Mouse (Mus musculus) naive thymus-derived CD4-positive, alpha-beta T cell, adult 2 months (primary cell): Measurements from ENCODE around the gene Tedc1.

Experiments used
- DNase-seq: peaks from one replicate; pipeline ENCODE4 v3.0.0-alpha.2; 2011; ENCODE audit warnings: low read depth

Gene Tedc1

DNA sequence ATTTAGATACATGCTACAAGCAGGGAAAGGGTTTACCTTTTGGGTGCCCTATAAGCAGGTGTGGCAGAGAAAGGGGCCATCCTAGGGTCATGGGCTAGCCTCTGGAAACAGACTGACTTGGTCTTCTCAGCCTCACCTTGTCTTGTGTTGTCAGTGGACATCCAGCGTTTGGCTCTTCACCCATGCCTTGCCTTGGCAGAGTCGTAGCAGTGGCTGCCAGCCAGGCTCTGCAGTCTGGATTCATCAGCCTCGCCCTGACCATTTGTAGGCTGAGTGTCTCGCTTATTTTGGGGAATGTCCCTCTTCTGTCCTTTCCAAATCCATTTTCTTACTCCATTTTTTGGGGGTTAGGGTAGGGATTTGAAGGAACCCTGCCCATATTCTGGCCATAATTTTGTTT is 45.1 kb downstream of the Tedc1 start:
- DNase-seq: no peak

DNA sequence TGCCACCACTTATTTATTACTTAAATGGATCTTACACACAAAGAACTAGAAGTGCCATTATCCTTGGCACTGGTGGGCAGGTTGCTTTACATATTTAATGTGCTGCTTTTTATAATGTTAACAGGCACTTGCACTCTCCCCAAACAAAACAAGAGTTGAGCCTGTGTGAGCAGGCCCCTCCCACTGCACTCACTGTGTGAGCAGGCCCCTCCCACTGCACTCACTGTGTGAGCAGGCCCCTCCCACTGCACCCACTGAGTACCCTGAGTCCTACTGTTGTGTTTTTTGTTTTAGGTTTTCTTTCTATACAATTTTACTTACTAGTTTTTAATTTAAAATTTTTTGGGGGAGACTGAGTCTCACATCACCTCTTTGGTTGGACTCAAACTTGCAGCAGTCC is 45.8 kb downstream of the Tedc1 start:
- DNase-seq: no peak

DNA sequence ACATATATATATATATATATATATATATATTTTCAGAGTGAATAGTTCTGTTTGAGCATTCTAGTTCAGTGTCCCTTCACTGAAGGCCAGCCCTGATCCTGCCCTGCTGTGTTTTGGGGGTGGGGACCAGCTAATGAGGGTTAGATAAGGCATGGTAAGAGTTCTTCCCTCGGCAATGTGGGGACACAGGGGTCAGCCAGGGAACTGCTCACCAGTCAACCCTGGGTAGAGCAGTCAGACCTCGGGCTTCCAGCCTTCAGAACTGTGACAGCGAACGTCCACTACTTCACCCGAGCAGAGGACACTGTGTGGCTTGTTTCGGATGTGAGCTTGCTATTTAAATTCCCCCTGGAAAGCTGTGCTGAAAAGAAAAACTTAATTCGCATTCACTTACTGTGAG is 47.3 kb downstream of the Tedc1 start:
- DNase-seq: no peak

DNA sequence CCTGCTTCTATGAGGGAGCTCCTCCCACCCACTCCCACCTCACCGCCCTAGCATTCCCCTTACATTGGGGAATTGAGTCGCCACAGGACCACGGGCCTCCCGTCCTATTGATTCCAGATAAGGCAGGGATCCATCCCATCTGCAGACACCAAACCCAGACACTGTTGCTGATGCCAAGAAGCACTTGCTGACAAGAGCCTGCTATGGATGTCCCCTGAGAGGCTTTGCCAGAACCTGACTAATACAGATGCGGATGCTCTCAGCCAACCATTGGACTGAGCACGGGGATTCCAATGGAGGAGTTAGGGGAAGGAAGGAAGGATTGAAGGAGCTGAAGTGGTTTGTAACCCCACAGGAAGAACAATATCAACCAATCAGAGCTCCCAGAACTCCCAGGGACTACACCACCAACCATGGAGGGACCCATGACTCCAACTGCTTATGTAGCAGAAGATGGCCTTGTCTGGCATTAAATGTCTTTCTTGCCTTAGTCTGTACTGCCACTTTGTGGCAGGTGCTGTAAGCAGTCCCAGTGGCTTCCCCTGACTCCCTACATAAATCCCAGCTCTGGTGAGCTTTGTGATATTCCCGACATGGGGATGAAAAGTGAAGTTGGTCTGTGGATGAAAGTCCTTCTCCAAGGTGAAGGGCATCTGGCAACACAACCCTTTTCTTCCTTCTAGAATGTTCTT is 49.2 kb downstream of the Tedc1 start:
- no peak for DNase-seq

DNA sequence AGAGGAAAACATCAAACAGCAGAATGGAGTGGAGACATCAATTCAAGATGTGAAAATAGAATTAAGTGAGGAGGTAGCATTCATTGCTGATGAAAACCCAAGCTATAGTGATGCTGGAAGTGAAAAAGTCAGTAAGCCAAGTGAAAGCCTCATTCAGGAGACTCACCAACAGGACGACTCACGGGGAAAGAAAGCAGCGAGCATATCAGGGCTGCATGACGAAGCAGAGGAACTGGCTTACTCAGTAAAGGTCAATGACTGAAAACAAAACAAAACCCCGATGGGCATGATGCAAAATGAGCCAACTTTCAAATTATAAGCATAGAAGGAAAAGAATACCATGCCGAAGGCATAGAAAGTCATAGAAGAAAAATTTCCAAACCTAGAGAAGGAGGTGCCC is 51.5 kb downstream of the Tedc1 start:
- no peak for DNase-seq

DNA sequence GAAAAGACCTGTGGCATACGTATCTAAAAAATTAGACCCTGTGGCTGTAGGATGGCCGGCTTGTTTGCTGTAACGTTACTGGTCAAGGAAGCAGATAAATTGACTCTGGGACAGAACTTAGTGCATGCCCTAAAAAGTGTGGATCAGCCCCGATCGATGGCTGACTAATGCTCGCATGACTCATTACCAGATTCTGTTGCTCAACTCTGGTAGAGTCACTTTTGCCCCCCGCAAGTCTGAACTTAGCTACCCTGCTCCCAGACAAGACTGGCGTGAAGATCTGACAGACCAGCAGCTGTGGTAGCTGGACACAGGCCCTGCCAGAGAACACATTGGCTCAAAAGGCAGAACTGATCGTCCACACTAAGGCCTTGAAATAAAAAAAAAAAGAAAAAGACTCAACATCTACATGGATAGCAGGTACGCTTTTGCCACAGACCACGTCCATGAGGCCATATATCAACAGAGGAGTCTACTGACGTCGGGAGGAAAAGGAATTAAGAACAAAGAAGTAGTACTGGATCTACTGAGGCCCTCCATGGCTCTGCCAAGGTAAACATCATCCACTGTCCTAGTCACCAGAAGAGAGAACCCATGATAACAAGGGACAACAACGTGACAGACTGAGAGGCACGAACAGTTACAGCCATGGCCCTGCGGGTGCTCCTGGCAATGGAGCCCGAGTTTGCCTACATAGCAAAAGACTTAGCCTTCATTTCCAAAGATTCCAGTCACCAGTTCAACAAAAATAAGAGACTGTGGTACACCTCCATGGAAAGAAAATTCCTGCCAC is 54.6 kb downstream of the Tedc1 start:
- DNase-seq: no peak

DNA sequence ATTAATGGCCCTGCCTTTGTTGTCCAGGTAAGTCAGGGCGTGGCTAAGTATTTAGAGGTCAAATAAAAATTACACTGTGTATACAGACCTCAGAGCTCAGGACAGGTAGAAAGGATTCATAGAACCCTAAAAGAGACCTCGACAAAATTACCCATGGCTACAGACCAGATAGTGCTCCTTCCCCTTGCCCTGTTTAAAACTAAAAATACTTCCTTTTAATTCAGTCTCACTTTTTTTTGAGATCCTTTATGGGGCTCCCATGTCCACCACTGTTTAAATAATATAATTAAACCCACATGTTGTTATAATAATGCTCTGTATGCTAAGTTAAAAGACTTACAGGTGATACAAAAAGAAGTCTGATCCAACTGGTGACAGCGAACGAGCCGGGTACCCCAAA is 55.6 kb downstream of the Tedc1 start:
- DNase-seq: no peak

DNA sequence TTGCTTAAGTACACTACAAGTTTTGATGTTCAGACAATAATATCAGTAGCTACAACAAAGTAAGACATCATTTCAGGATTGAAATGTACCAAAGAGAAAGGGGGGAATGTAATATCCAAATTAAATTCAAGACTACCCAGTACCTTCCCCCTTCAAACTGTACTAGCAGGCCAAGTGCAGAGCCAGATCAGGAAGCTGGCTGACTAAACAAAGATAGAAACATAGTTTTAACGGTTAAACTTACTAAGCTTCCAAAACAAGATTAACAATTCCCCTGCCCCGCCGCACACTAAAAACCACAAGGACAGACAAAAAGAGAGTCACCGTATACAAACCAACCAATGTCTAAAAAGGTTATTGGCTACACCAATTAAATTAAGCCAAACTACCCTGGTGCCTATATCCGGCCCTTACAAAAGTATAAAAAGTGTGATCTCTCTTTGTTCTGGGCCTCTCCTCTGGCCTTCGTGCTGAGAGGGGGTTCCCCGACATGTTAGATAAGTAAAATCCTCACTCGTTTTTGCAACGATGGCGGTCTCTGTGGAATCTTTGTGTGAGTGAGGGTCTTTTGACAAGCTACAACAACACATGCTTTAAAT is 56.2 kb downstream of the Tedc1 start:
- DNase-seq: no peak

DNA sequence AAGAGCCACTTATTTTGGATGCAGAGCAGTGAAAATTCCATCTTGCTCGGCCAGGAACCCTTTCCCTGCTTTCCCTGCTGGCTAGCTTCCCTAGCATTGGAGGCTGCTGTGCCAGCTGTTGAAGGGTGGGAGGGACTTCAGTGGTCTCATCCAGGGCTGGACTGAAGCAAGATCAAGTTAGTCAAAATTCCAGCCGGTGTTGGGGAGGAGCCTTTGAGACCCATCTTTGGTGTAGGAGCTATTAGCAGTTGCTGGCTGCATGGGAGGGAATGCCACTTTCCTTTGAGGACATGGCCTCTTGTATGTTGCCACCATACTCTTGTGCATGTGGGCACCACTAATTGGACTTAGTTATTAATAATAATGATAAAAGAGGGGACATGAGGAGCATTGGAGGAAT is 57.0 kb downstream of the Tedc1 start:
- no peak for DNase-seq

DNA sequence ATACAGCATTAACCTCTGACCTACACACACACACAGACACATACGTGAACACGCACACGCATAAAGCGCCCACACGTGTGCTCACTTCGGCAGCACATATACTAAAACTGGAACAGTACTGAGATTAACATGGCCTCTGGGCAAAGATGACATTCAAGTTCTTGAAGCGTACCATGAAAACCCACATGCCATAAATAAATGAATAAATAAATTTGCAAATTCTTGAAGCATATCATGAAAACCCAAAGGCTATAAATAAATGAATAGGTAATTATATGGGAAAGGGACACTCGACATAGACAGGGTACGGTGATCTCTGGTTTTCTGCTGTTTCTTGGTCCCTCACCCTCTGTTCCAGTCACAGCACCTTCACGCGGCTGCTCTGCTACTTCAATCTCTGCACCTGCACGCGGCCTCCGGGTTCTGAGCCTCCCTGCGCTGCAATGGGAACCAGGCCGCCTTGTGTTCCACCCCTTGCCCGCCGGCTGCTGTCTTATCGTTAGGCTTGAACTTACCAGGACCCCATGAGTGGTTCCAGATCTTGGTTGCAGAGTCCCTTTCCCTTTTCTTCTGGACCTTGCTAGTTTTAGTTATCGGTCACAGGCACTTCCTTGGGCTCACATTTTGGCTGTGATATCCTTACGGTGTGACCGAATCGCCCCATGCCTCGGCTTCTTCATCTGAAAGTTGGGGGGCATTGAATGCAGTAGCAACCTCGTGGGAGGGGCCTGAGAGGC is 58.0 kb downstream of the Tedc1 start:
- no peak for DNase-seq

DNA sequence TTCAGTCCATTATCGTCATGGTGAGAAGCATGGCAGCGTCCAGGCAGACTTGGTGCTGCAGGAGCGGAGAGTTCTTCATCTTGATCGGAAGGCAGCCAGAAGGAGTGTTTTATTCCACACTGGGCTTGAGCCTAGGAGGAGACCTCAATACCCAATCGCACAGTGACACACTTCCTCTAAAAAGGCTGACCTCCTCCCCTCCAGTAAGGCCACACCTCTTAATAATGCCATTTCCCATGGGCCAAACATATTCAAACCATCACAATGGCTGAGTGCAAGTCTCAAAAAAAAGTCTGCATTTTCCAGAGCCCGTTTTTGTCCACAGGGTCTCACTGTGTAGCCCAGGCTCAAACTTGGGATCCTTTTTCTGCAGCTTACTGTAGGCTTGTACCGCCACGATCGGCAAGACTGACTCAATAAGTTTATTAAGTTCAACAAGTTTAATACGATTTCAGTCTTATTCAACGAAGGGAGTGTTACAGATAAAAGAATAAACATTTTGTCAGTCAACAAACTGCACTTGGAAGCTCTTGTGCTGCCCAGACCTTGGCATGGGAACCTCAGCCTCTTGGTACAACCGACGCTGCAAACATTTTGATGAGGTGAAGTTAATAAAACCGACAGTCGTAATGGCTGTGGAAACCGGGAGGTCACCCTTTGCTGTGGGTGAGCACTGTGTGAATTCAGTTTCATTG is 58.9 kb downstream of the Tedc1 start:
- DNase-seq: no peak
